Mouse (Mus musculus) spleen, postnatal 4 days (tissue): ENCODE results near the gene Slc15a4.
A peak's percentile ranks its signal among the peaks of the same experiment; 100 is the strongest.

Experiments
- DNase-seq, 2 experiments: peaks; one replicate each; pipeline ENCODE4 v3.0.0; 2022; ENCODE audit warnings: low spot score in 2 of 2

The Slc15a4 gene

DNA sequence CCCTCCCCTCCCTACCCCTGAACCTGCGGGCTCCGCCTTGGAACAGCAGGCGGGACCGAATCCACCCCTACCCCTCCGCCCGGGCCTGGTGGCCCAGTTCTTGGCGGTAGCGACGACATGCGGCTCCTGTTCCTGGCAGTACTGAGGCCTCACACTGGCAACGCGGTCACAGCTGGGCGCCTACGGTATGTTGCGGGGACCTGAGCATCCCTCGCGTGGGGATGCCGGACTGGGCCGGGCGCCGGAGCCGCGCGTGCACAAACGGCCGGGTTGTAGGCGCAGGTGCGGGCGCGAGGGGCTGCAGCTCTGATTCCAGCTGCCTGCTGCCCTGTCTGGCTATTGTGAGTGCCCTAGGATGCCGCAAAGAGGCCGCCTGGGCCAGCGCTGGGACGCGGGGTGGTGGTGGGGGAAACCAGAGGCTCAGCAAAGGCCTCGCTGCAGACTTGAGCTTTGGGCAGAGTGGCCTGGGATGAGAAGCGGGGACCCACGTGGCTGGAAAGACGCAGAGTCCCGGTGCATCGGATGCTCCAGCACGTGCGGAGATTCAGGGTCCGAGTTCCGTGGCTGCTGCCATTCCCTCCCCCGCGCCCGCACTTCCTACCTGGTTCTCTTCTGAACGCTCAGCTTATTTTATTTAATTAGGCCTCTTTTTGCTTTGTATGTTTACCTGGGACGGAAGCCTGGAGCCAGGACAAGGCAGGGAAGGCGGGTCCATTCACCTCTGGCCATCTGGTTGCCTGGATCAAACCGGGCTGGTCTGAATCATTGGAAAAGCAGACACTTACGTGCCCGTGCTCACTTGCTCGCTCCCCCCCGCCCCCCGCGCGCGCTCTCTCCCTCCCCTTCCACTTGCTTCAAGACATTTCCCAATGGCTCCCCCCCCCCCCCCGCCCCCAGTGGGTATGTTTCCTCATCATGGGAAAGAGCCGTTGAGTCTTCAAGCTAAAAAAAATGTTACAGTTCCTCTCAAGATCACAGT lies at the start of gene Slc15a4, which contains the start of gene Glt1d1:
Slc15a4 (minus strand) TSS at position 731 of the 979 bp plus-strand sequence.
Glt1d1 (plus strand) TSS at position 96 of the 979 bp plus-strand sequence.
- DNase-seq, result no peak

DNA sequence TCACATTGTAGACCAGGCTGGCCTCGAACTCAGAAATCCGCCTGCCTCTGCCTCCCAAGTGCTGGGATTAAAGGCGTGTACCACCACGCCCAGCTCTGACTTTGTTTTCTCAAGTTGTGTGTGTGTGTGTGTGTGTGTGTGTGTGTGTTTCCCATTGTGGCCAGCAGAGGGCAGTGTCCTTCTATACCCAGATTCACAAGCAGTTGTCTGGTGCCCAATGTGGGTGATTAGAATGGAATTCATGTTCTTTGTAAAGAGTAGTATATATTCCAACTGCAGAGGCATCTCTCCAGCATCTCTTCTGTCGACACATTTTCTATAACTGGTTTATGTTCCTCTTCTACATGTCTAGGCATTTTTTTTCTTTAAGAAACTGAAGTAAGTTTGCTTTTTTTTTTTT lies 45.8 kb upstream of the Slc15a4 start:
- DNase-seq, result no peak

DNA sequence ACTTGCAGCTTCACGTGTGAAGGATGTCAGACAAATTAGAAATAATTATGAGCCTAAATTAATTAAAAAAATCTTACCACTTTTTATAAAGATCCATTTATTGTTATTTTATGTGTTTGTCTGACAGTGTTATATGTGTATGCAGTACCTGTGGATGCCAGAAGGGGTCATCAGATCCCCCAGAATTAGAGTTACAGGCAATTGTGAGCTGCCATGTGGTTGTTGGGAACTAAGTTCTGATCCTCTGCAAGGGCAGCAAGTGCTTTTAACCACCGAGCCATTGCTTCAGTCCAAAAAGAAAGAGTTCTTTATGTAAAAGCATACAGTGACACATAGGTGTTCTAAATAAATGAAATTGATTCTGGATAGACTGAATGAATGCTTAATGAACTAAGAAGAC lies 44.9 kb upstream of the Slc15a4 start:
- no peak for DNase-seq

DNA sequence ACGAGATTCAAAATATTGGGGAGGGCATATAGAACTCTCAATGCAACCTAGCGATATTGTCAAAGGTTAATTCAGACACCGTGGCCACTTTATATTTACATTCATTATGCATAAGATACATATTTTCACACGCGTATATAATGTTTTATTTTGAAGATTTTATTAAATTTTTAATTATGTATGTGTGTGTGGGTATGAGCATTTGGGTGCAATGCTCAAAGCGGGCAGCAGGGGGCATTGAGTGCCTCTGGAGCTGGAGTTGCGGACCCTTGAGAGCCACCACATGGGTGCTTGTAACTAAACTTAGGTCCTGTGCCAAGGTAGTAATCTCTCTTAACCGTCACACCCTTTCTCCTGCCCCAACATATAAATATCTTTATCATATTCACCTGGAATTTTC lies 41.2 kb upstream of the Slc15a4 start:
- no peak for DNase-seq

DNA sequence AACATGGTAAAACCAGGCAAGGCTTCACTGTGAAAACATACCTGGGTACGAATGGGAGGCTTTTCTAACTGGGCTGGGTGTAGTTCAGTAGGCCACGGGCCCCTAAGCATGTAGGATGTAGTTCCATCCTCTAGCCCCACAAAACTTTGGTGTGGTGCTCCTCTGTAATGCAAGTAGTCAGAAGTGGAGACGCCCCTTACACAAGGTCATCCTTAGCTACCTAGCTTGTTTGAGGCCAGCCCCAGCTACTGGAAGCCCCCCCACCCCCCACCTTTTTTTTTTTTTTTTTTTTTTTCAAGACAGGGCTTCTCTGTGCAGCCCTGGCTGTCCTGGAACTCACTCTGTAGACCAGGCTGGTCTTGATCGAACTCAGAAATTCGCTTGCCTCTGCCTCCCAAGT lies 28.3 kb upstream of the Slc15a4 start:
- DNase-seq, result no peak

DNA sequence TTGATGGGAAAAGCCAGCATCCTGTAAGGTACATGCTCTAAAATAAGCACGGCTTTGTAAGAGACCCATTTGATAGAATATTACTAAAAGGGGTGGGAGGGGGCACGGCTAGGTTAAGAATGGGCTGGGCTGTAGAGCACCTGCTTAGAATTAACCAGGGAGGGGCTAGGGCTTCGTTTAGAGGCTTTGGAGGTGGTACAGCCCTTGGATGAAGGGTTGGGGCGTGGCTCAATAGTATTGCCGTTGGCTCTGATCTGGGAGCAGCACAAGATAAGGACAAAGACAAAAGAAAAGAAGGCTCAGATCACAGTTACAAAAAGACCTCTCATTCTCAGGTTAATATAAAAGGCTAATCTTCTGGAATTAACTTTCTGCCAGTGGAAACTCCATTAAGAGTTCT lies 27.6 kb upstream of the Slc15a4 start:
- DNase-seq, result no peak

DNA sequence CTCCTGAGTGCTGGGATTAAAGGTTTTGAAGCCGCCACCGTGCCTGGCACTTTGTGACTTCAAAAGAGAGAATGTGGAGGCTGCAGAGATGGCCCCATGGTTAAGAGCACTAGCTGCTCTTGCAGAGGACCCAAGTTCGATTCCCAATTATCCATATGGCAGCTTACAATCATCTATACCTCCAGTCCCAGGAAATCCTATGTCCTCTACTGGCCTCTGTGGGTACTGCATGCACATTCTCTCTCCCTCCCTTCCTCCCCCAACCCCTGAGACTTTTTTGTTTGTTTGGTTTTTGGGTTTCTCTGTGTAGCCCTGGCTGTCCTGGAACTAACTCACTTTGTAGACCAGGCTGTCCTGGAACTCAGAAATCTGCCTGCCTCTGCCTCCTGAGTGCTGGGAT lies 26.6 kb upstream of the Slc15a4 start:
- no peak for DNase-seq

DNA sequence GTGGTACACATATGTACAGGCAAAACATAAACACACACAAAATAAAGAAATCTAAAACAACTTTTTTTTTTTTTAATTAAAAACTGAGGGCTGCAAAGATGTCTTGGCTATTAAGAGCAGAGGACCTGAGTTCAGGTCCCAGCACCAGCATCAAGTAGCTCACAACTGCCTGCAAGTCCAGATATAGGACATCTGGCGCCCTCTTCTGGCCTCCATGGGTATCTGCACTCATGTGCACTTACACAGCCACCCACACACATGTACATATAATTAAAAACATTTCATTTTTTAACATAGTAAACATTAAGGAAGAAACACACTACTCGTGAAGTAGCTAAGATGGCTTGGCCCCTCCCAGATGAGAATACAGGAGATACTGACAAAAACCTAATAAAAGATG lies 25.6 kb upstream of the Slc15a4 start:
- DNase-seq, result no peak

DNA sequence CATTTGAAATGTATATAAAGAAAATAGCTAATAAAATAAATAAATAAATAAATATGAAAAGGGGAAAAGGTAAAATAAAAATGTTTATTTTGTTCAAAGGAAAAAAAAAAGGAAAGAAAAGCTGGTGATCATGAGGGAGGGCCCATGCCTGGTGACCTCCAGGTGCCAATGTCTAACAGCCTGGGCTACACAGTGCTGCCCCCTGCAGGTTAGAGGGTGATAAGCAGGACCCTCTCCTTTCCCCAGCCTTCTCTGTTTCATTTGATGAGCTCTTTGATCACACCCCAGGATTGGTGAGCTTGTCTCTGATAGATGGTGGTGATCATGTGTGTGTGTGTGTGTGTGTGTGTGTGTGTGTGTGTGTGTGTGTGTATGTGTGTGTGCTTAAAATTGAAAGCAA lies 16.4 kb upstream of the Slc15a4 start:
- DNase-seq, result peak; percentile 36 to 72

DNA sequence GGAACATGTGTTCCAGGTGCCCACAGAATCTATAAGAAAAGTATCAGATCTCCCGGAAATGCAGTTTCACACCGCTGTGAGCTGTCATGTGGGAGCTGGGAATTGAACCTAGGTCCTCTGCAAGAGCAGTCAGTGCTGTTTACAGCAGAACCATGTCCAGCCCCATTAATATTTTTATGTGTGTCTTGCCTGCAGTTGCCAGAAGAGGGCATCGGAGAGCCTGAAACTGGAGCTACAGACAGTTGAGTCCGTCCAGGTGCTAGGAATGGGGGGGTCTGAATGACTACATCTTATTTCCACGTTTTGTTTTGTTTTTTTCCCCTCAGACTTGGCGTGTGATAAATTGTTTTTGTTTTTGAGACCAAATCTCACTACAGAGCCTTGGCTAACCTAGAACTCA lies 15.3 kb upstream of the Slc15a4 start:
- DNase-seq, result peak in 1 of 2 experiments; percentile 65

DNA sequence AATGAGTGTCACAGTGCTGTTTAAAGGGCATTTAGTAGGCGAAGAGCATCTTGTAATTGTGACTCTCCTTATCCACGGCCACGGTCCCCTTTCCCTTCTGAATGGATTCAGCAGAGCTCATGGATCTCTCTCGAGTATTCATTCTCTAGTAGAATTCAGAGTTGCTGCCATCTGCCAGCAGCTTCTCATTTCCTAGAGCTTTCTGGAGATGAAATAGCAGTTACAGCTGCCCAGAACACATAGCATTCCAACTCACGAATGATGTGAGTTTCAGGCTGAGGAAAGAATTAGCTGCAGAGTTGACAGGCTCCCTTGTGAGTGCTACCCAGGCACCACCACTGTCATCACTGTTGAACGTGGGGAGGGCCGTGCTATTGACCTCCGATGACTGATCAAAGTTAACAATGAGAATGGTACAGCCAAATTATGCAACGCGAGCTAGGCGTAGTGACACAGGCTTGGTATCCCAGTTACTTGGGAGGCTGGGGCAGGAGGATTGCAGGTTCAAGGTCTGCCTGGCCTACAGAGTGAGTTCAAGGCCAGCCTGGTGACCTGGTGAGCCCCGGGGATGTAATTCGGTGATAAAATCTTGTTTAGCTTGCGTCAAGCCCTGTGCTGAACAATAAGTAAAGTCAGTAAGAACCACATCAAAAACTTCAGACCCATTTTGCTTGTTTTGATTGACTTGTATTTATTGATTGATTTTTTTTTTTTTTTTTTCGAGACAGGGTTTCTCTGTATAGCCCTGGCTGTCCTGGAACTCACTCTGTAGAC lies 8.7 kb upstream of the Slc15a4 start:
- no peak for DNase-seq

DNA sequence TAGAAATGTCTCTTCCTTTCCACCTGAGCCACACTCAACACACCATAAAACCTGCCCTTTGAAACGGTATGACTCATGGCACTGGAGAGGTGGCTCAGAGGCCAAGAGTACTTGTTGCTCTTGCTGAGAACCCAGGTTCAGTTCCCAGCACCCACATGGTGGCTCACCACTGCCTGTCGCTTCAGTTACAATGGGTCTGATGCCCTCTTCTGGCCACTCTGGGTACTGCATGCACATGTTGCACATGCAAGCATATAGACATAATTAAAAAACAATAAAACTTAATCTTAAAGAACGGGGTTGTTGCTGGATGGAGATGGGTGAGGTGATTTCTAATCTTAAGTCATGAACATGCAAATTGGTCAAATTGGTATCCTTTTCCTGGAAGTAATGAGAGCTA lies 7.7 kb upstream of the Slc15a4 start:
- DNase-seq, result no peak

DNA sequence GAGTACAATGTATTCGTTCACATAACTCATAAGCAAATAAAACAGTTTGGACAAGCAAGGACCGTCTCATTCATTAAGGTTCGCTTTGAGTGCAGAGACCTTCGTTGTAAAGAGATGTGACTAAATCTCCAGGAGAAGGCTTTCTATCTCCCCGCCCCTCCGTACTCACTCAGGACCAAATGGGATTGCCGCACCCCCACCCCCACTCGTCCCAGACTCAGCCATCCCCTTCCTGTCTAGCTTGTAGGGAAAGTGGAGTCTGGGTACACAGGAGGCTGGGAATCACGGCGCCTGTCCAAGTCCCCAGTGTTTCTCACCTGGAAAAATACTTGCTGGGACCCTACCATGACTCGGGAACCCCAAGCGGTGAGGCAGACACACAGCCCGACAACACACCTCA lies 6.9 kb upstream of the Slc15a4 start:
- DNase-seq, result no peak

DNA sequence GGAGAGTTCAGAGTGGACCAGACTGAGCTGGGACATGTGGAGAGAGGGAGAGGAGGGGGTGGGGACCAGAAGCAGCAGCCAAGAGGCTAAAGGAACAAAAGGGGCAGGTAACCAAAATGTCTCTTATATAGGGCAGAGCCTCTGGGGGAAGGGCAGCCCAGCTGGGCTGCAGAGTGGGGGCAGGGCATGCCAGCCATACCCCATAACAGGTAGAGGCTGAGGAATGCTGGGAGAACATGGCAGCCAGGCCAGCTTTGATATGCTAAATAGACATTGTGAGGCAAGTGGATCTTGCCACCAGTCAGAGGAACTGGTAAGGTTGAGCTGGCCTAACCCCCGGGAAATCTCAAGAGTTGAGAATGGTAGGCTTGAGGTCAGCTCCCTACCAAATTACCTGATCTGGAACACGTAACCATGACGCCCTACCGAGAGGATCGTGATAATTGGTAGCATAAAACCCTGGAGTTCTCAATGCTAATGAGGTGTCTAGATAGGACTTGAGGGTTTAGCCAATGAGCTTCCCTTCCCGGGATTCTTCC lies 6.4 kb upstream of the Slc15a4 start:
- no peak for DNase-seq

DNA sequence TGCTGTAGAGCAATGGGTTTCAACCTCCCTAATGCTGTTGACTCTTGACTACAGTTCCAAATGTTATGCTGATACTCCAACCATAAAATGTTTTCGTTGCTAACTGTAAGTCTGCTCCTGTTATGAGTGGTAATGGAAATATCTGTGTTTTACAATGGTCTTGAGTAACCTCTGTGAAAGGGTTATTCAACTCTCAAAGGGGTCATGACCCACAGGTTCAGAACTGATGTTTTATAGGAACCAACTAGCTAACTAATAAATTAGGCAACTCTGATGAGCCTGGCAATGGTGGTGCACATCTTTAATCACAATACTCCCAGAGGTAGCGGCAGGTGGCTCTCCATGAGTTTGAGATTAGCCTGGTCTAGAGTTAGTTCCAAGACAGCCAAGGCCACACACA lies 5.5 kb upstream of the Slc15a4 start:
- DNase-seq, result no peak

DNA sequence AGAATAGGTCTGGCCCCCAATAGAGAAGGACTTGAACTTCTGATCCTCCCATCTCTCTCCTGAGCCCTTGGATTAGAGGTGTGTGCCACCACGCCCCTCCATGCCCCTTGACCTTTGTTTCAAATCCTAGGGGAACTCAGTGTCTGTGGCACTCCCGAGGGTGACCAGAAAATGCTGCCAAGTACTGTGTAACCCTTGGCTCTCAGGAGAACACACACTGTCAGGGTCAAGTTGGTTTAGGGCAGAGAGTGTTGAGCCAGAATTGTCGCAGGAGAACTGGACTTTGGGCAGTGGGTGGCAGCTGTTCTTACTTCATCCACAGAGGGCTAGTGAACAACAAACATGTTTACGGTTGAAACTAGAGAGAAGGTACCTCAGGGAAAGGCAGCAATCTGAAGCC lies 4.9 kb upstream of the Slc15a4 start:
- DNase-seq, result no peak

DNA sequence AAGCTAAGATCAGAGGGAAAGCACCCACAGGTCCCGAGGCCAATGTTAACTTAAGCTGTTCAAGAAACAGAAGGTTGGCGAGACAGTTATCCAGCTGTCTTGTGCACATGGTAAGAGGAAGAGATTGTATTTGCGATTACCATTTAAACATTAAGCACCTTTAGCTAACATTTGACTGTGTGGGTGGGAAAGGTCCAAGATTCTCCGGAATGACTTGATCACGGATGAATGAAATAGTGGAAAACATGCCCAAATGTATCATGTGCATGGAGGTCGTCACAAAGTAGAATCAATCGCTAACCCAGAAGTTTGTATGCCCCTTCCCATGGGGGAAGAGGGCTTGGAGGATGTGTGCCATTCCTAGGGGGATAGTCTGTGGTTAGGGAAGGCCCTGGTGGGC lies 969 bp upstream of the Slc15a4 start:
- DNase-seq, result no peak

DNA sequence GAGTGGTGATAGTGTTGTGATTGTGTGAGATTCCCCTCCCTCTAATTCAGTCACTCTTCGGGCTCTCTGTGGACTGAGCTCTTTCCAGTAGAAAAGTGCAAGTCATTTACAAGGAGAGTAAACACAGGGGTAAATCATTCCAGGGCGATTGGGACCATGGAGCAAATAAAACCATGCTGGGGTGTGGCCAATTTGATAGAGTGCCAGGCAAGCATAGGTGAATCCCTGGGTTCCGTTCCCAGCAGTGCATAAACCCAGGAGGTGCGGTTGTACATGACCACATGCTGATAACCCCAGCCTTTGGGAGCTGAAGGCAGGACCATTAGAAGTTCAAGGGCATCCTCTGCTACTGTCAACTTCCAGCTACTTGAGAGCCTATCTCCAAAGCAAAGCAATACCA lies 491 bp upstream of the Slc15a4 start:
- DNase-seq, result no peak

DNA sequence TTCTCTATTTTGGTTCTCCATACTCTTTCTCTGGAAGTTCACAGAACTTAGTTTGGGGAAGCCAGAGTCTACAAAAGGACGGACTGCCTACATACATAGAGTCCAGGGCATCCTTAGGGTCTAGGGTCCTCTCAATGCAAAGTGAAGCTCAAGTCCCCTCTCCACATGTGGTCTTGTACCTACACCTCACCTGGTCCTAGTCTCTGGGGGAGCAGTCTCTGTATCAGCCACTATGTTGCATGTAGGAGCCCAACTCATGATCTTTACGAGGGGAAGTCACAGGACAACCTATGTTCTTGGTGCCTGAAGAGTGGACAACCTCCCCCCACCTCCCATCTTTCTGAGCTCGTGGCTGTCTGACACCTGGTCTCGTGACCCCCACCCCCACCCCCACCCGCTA lies 1.0 kb downstream of the Slc15a4 start:
- no peak for DNase-seq

DNA sequence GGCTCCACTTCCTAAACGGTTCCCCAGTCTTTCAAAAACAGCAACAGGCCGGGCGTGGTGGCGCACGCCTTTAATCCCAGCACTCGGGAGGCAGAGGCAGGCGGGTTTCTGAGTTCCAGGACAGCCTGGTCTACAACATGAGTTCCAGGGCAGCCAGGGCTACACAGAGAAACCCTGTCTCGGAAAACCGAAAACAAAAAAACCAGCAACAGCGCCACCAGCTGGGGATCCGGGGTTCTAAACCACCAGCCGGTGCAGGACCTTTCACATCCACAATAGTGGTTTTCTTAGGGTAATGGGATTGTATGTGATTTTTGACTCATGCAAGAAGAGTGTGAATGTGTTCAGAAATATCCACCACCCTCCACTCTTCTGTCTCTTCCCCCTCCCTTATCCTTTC lies 5.5 kb downstream of the Slc15a4 start:
- DNase-seq, result no peak

DNA sequence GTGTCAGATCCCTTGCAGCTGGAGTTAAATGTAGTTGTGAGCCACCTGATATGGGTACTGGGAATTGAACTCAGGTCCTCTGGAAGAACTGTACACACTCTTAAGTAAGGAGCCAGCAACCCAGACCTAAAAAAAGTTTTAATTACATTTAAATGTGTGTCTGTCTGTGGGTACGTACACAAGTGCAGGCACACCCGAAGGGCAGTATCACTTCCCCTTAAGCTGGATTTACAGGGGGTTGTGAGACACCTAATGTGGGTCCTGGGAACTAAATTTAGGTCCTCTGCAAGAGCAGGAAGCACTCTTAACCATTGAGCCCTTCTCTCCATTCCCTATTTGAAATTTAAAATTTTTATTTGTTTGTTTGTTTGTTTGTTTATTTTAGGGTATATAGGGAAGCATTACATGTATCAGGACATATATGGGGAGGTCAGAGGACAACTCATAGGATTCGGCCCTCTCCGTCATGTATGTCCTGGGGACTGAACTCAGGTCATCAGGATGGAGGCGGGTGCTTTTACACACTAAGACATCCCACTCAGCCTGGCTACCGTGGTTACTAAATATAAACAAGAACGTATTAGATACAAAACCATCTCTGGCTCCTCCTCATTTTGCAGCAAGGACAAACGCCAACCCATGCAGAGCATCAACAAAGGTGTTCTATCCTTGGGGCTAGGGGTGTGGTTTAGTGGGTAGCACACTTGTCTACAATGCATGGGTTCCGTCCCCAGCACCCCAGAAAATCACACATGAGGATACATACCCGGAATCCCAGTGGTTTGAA lies 8.1 kb downstream of the Slc15a4 start:
- DNase-seq, result no peak

DNA sequence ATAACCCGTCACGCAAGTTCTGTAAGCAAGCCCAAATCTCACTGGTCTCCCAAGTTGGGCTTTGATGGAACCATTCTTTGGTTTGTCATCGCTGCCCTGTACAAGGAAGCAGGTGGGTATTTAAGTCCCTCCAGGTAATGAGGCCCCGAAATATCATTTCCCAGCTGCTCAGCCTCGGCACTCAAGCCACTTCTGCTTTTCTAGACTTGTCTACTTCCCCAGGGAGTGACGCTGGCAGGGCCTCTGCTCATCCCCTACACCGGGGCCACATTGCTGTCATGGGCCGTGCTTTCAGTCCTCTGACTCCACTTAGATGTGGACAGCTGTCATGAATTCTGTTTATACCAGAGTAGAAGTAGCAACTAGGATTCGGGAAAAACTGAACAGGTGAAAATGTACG lies 11.6 kb downstream of the Slc15a4 start:
- peak; percentile 55 to 75 for DNase-seq
